Mouse (Mus musculus): ENCODE results near the gene Ocm. TPM values are rescaled to one million over a fixed set of nuclear protein-coding genes. Genes with fewer than 3 reads are reported as not detected.
A peak's percentile ranks its signal among the peaks of the same experiment; 100 is the strongest.
"Not testable (repeated sequence)": the region's sequence is repeated elsewhere in the genome, so short reads cannot be mapped to it uniquely, and the experiment has no call there.

Gene Ocm
- polyA plus RNA-seq, 1 experiment from 2014 or later = 5.9 TPM

GRCm38 (mm10) chr5:144014551-144015311 lies 11.7 kb downstream of the Ocm start, which contains the start of gene Ccz1:
TSS of gene Ccz1 (minus strand) at chr5:144014877.
- Histone ChIP-seq H3K36me3 (ENCODE audit: insufficient read depth, low read length) (peaks cover 20% of the 10 kb centered on the region), H3K4me2 (ENCODE audit: low read length) (peak within 1 kb of the TSS; percentile 58), H3K9ac (ENCODE audit: low read depth, low read length) (peak within 1 kb of the TSS; percentile 85), H3K4me3 (replicated peaks; ENCODE audit: low read depth, low read length) (peak within 1 kb of the TSS; percentile 69), H3K27ac (peak within 1 kb of the TSS; percentile 84), H3K27me3 (ENCODE audit: insufficient read depth, low read length) (no peaks in the 10 kb centered on the region), H3K9me3 (replicated peaks; ENCODE audit: low read length) (no peaks in the 10 kb centered on the region), H3K4me1 (replicated peaks; ENCODE audit: insufficient read depth, low read length) (no peaks in the 10 kb centered on the region)
- no peak for TF ChIP-seq CTCF (IDR thresholded peaks at IDR 0.05; ENCODE audit: low read depth)
- 3% methylated on average over 44 of the region's 47 CpGs for WGBS
- DNase-seq (ENCODE audit: low spot score) (peak; percentile 97), ATAC-seq (replicated peaks; ENCODE audit: low FRiP score, low read depth) (peak; percentile 97)

- not testable (repeated sequence) for H3K9me3 ChIP-seq (replicated peaks; ENCODE audit: low read length); H3K9ac ChIP-seq (ENCODE audit: low read depth, low read length); H3K27ac ChIP-seq; DNase-seq (ENCODE audit: low spot score); ATAC-seq (replicated peaks; ENCODE audit: low FRiP score, low read depth); H3K27me3 ChIP-seq (ENCODE audit: insufficient read depth, low read length); H3K4me1 ChIP-seq (replicated peaks; ENCODE audit: insufficient read depth, low read length)
- WGBS = 65% methylated on average over 12 of the region's 13 CpGs
- Histone ChIP-seq H3K36me3 (ENCODE audit: insufficient read depth, low read length) (peaks cover 32% of the 10 kb centered on the region), H3K4me3 (replicated peaks; ENCODE audit: low read depth, low read length) (peak overlapping the region; percentile 69), H3K4me2 (ENCODE audit: low read length) (peak overlapping the region; percentile 58)
These were observed 12.9 kb downstream of the Ocm start for GRCm38 (mm10) chr5:144013366-144014134.

GRCm38 (mm10) chr5:144002461-144003192 lies 23.8 kb downstream of the Ocm start:
- no peak overlapping the region for H3K4me3 ChIP-seq (replicated peaks; ENCODE audit: low read depth, low read length)
- H3K36me3 ChIP-seq (ENCODE audit: insufficient read depth, low read length) = peaks cover 53% of the 10 kb centered on the region
- DNase-seq (ENCODE audit: low spot score) (no peak), ATAC-seq (replicated peaks; ENCODE audit: low FRiP score, low read depth) (no peak)
- H3K27me3 ChIP-seq (ENCODE audit: insufficient read depth, low read length) = no peaks in the 10 kb centered on the region
- H3K9me3 ChIP-seq (replicated peaks; ENCODE audit: low read length) = no peaks in the 10 kb centered on the region
- no peak overlapping the region for H3K4me2 ChIP-seq (ENCODE audit: low read length)
- TF ChIP-seq CTCF (IDR thresholded peaks at IDR 0.05; ENCODE audit: low read depth) = no peak
- H3K9ac ChIP-seq (ENCODE audit: low read depth, low read length) = no peak overlapping the region
- H3K27ac ChIP-seq = no peak overlapping the region
- WGBS = 89% methylated on average over 15 of the region's 15 CpGs
- H3K4me1 ChIP-seq (replicated peaks; ENCODE audit: insufficient read depth, low read length) = no peaks in the 10 kb centered on the region

- H3K27me3 ChIP-seq (ENCODE audit: insufficient read depth, low read length) = no peaks in the 10 kb centered on the region
- no peak overlapping the region for H3K4me3 ChIP-seq (replicated peaks; ENCODE audit: low read depth, low read length)
- peak; percentile 11 for DNase-seq (ENCODE audit: low spot score)
- TF ChIP-seq CTCF (IDR thresholded peaks at IDR 0.05; ENCODE audit: low read depth) = peak; percentile 46; the same call in 1 of the 2 replicates
- H3K27ac ChIP-seq = no peak overlapping the region
- no peak overlapping the region for H3K9ac ChIP-seq (ENCODE audit: low read depth, low read length)
- no peaks in the 10 kb centered on the region for H3K9me3 ChIP-seq (replicated peaks; ENCODE audit: low read length)
- H3K36me3 ChIP-seq (ENCODE audit: insufficient read depth, low read length) = peaks cover 54% of the 10 kb centered on the region
- WGBS = 90% methylated on average over 1 of the region's 1 CpGs
- no peak overlapping the region for H3K4me2 ChIP-seq (ENCODE audit: low read length)
- no peaks in the 10 kb centered on the region for H3K4me1 ChIP-seq (replicated peaks; ENCODE audit: insufficient read depth, low read length)
- no peak for ATAC-seq (replicated peaks; ENCODE audit: low FRiP score, low read depth)
These were observed 27.1 kb downstream of the Ocm start for GRCm38 (mm10) chr5:143999409-143999808.

GRCm38 (mm10) chr5:143994632-143995365 lies 31.7 kb downstream of the Ocm start:
- no peak for DNase-seq (ENCODE audit: low spot score)

More at GRCm38 (mm10) chr5:143994632-143995365, 31.7 kb downstream of the Ocm start:
- Histone ChIP-seq H3K27me3 (ENCODE audit: insufficient read depth, low read length) (no peaks in the 10 kb centered on the region), H3K4me1 (replicated peaks; ENCODE audit: insufficient read depth, low read length) (no peaks in the 10 kb centered on the region), H3K4me3 (replicated peaks; ENCODE audit: low read depth, low read length) (no peak overlapping the region), H3K9me3 (replicated peaks; ENCODE audit: low read length) (no peaks in the 10 kb centered on the region), H3K27ac (no peak overlapping the region), H3K4me2 (ENCODE audit: low read length) (no peak overlapping the region), H3K36me3 (ENCODE audit: insufficient read depth, low read length) (peaks cover 64% of the 10 kb centered on the region), H3K9ac (ENCODE audit: low read depth, low read length) (no peak overlapping the region)
- peak; percentile 29; the same call in 1 of the 2 replicates for TF ChIP-seq CTCF (IDR thresholded peaks at IDR 0.05; ENCODE audit: low read depth)
- 63% methylated on average over 11 of the region's 11 CpGs for WGBS
- ATAC-seq (replicated peaks; ENCODE audit: low FRiP score, low read depth) = no peak

Data from kidney, postnatal 0 days (tissue).